Mouse (Mus musculus): Measurements from ENCODE around the gene Cd59a.
"Not testable (repeated sequence)": the region's sequence is repeated elsewhere in the genome, so short reads cannot be mapped to it uniquely, and the experiment has no call there.

DNA sequence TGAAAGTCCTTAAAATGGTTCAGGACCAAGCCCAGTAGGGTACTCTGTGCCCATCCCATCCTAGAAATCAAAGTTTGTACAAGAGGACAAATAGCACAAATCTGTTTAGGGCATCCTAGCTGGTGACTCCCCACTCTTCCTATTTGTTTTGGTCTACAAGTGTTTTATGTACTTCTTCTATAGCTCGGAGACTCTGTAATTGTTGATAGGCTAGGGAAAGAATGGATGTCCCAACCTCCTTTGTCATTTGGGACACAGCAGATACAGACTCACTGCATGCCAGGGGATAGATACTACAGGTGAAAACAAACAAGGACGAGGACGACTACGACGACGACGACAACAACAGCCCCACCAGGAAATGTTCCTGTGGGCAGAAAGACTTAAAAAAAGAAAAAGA, 27.2 kb upstream of the Cd59a start, which contains the start of gene Gm10799:
- TF ChIP-seq CTCF (IDR thresholded peaks at IDR 0.05); POLR2A (IDR thresholded peaks at IDR 0.05; ENCODE audit: insufficient read depth, low read depth, low read length); EP300 (IDR thresholded peaks at IDR 0.05; ENCODE audit: insufficient read depth, low read depth, low read length): not testable (repeated sequence)
